Mouse (Mus musculus) kidney, postnatal 14 days (tissue): Measurements from ENCODE around the gene Il1f5.

Experiments
- DNase-seq: peaks from one replicate; pipeline ENCODE4 v3.0.0; 2022; ENCODE audit warnings: mixed read lengths

Il1f5 gene

GRCm38 (mm10) chr2:24276654-24277053, at the start of gene Il1f5:
TSS of gene Il1f5 (plus strand) at chr2:24276954.
- no peak for DNase-seq

- no peak for DNase-seq
Observed at GRCm38 (mm10) chr2:24227191-24227590, 49.6 kb upstream of the Il1f5 start.

GRCm38 (mm10) chr2:24267503-24267902, 9.3 kb upstream of the Il1f5 start:
- no peak for DNase-seq

- DNase-seq: no peak
Observed at GRCm38 (mm10) chr2:24273619-24274018, 3.1 kb upstream of the Il1f5 start.

GRCm38 (mm10) chr2:24275146-24275545, 1.6 kb upstream of the Il1f5 start:
- DNase-seq: no peak

GRCm38 (mm10) chr2:24290896-24291295, 14.1 kb downstream of the Il1f5 start, which contains the start of gene Il1f10:
TSS of gene Il1f10 (plus strand) at chr2:24291196.
- no peak for DNase-seq

- no peak for DNase-seq
Observed at GRCm38 (mm10) chr2:24294616-24295015, 17.9 kb downstream of the Il1f5 start.

GRCm38 (mm10) chr2:24296837-24297236, 20.1 kb downstream of the Il1f5 start:
- peak; percentile 33 for DNase-seq

GRCm38 (mm10) chr2:24311302-24312001, 34.7 kb downstream of the Il1f5 start:
- no peak for DNase-seq

- DNase-seq: no peak
Observed at GRCm38 (mm10) chr2:24316919-24317318, 40.2 kb downstream of the Il1f5 start.

GRCm38 (mm10) chr2:24317919-24318598, 41.3 kb downstream of the Il1f5 start:
- DNase-seq: no peak
